Mouse (Mus musculus): ENCODE results near the gene Ckm. TPM values are rescaled to one million over a fixed set of nuclear protein-coding genes. Genes with fewer than 3 reads are reported as not detected.

Gene Ckm
- polyA plus RNA-seq, 1 experiment from 2014 or later: 25.2 TPM

GRCm38 (mm10) chr7:19368380-19368779 is 36.2 kb upstream of the Ckm start:
- no peak for TF ChIP-seq CTCF (IDR thresholded peaks at IDR 0.05; ENCODE audit: low read depth)
- Histone ChIP-seq H3K9ac (ENCODE audit: low read depth, low read length) (no peak overlapping the region), H3K4me3 (ENCODE audit: low read depth, low read length) (no peak overlapping the region), H3K27me3 (replicated peaks; ENCODE audit: control insufficient read depth, insufficient read depth, low read length) (no peaks in the 10 kb centered on the region), H3K36me3 (ENCODE audit: control insufficient read depth, insufficient read depth) (no peaks in the 10 kb centered on the region), H3K27ac (ENCODE audit: low read depth, low read length) (no peak overlapping the region), H3K9me3 (ENCODE audit: control insufficient read depth) (no peaks in the 10 kb centered on the region), H3K4me1 (replicated peaks; ENCODE audit: control insufficient read depth, insufficient read depth, low read length) (0 out of 2 replicates have a peak, but pooled peaks cover 4% of the 10 kb centered on the region), H3K4me2 (replicated peaks; ENCODE audit: low read depth) (no peak overlapping the region)
- ATAC-seq: no peak
- WGBS: 20% methylated on average over 16 of the region's 16 CpGs

- H3K4me1 ChIP-seq (replicated peaks; ENCODE audit: control insufficient read depth, insufficient read depth, low read length): no peaks in the 10 kb centered on the region
- peak overlapping the region; percentile 11; the same call in 1 of the 2 replicates for H3K9ac ChIP-seq (ENCODE audit: low read depth, low read length)
- ATAC-seq: peak; percentile 37; the same call in 1 of the 2 replicates
These were observed 34.7 kb upstream of the Ckm start for GRCm38 (mm10) chr7:19369823-19370425.

GRCm38 (mm10) chr7:19373367-19373766 is 31.2 kb upstream of the Ckm start:
- ATAC-seq: no peak
- no peak overlapping the region for H3K27ac ChIP-seq (ENCODE audit: low read depth, low read length)
- no peak for TF ChIP-seq CTCF (IDR thresholded peaks at IDR 0.05; ENCODE audit: low read depth)
- no peaks in the 10 kb centered on the region for H3K4me1 ChIP-seq (replicated peaks; ENCODE audit: control insufficient read depth, insufficient read depth, low read length)
- H3K9ac ChIP-seq (ENCODE audit: low read depth, low read length): no peak overlapping the region
- H3K36me3 ChIP-seq (ENCODE audit: control insufficient read depth, insufficient read depth): 0 out of 2 replicates have a peak, but pooled peaks cover 5% of the 10 kb centered on the region
- no peak overlapping the region for H3K4me3 ChIP-seq (ENCODE audit: low read depth, low read length)
- H3K4me2 ChIP-seq (replicated peaks; ENCODE audit: low read depth): no peak overlapping the region
- H3K27me3 ChIP-seq (replicated peaks; ENCODE audit: control insufficient read depth, insufficient read depth, low read length): no peaks in the 10 kb centered on the region
- no peaks in the 10 kb centered on the region for H3K9me3 ChIP-seq (ENCODE audit: control insufficient read depth)
- WGBS: 87% methylated on average over 2 of the region's 2 CpGs

More at GRCm38 (mm10) chr7:19369823-19370425, 34.7 kb upstream of the Ckm start:
- no peaks in the 10 kb centered on the region for H3K9me3 ChIP-seq (ENCODE audit: control insufficient read depth)
- 16% methylated on average over 46 of the region's 46 CpGs for WGBS
- no peaks in the 10 kb centered on the region for H3K36me3 ChIP-seq (ENCODE audit: control insufficient read depth, insufficient read depth)
- no peaks in the 10 kb centered on the region for H3K27me3 ChIP-seq (replicated peaks; ENCODE audit: control insufficient read depth, insufficient read depth, low read length)
- H3K27ac ChIP-seq (ENCODE audit: low read depth, low read length): no peak overlapping the region
- peak; percentile 88 for TF ChIP-seq CTCF (IDR thresholded peaks at IDR 0.05; ENCODE audit: low read depth)
- peak overlapping the region; percentile 70 for H3K4me2 ChIP-seq (replicated peaks; ENCODE audit: low read depth)
- H3K4me3 ChIP-seq (ENCODE audit: low read depth, low read length): peak overlapping the region; percentile 32

- Histone ChIP-seq H3K9me3 (ENCODE audit: control insufficient read depth) (no peaks in the 10 kb centered on the region), H3K27me3 (replicated peaks; ENCODE audit: control insufficient read depth, insufficient read depth, low read length) (no peaks in the 10 kb centered on the region), H3K27ac (ENCODE audit: low read depth, low read length) (no peak overlapping the region), H3K36me3 (ENCODE audit: control insufficient read depth, insufficient read depth) (0 out of 2 replicates have a peak, but pooled peaks cover 5% of the 10 kb centered on the region), H3K4me1 (replicated peaks; ENCODE audit: control insufficient read depth, insufficient read depth, low read length) (no peaks in the 10 kb centered on the region), H3K4me3 (ENCODE audit: low read depth, low read length) (no peak overlapping the region), H3K9ac (ENCODE audit: low read depth, low read length) (no peak overlapping the region), H3K4me2 (replicated peaks; ENCODE audit: low read depth) (no peak overlapping the region)
- ATAC-seq: no peak
- no peak for TF ChIP-seq CTCF (IDR thresholded peaks at IDR 0.05; ENCODE audit: low read depth)
- 84% methylated on average over 18 of the region's 18 CpGs for WGBS
These were observed 29.2 kb upstream of the Ckm start for GRCm38 (mm10) chr7:19375368-19375767.

- 0 out of 2 replicates have a peak, but pooled peaks cover 5% of the 10 kb centered on the region for H3K36me3 ChIP-seq (ENCODE audit: control insufficient read depth, insufficient read depth)
- H3K27ac ChIP-seq (ENCODE audit: low read depth, low read length): no peak overlapping the region
- WGBS: 78% methylated on average over 4 of the region's 4 CpGs
- ATAC-seq: no peak
- no peaks in the 10 kb centered on the region for H3K27me3 ChIP-seq (replicated peaks; ENCODE audit: control insufficient read depth, insufficient read depth, low read length)
- no peak overlapping the region for H3K9ac ChIP-seq (ENCODE audit: low read depth, low read length)
- no peaks in the 10 kb centered on the region for H3K9me3 ChIP-seq (ENCODE audit: control insufficient read depth)
- no peak overlapping the region for H3K4me3 ChIP-seq (ENCODE audit: low read depth, low read length)
- no peak overlapping the region for H3K4me2 ChIP-seq (replicated peaks; ENCODE audit: low read depth)
- H3K4me1 ChIP-seq (replicated peaks; ENCODE audit: control insufficient read depth, insufficient read depth, low read length): no peaks in the 10 kb centered on the region
- TF ChIP-seq CTCF (IDR thresholded peaks at IDR 0.05; ENCODE audit: low read depth): no peak
These were observed 28.6 kb upstream of the Ckm start for GRCm38 (mm10) chr7:19376019-19376418.

- Histone ChIP-seq H3K4me1 (replicated peaks; ENCODE audit: control insufficient read depth, insufficient read depth, low read length) (no peaks in the 10 kb centered on the region), H3K9me3 (ENCODE audit: control insufficient read depth) (no peaks in the 10 kb centered on the region), H3K4me2 (replicated peaks; ENCODE audit: low read depth) (no peak overlapping the region), H3K9ac (ENCODE audit: low read depth, low read length) (no peak overlapping the region), H3K4me3 (ENCODE audit: low read depth, low read length) (no peak overlapping the region), H3K27me3 (replicated peaks; ENCODE audit: control insufficient read depth, insufficient read depth, low read length) (no peaks in the 10 kb centered on the region), H3K27ac (ENCODE audit: low read depth, low read length) (no peak overlapping the region), H3K36me3 (ENCODE audit: control insufficient read depth, insufficient read depth) (0 out of 2 replicates have a peak, but pooled peaks cover 5% of the 10 kb centered on the region)
- WGBS: 79% methylated on average over 8 of the region's 8 CpGs
- ATAC-seq: no peak
- TF ChIP-seq CTCF (IDR thresholded peaks at IDR 0.05; ENCODE audit: low read depth): no peak
These were observed 26.5 kb upstream of the Ckm start for GRCm38 (mm10) chr7:19378049-19378448.
